Mouse (Mus musculus): ENCODE data around the gene Gm20518.

Gene Gm20518

DNA sequence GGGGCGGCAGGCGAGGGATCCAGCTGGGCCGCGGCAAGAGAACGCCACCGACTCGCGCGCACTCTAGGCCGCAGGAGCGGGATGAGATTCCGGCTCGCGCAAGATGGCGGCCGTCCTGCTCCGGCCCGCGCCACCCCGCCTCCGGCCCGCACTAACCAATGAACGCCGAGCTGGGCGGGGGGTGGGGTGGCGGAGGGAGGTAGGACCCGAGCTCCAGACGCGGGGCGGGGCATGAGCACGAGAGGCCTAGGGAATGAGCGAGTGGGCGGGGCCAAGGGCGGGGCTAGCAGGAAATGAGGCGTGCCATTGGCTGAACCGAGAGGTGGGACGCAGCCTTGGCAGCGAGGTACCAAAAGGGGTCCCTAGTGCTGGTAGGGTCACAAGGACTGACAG, at the start of gene Gm20518:
Gm20518 (minus strand) TSS at position 105 of the 393 bp plus-strand sequence.
- peak; percentile 87 for DNase-seq (ENCODE audit: extremely low spot score, low read depth, low spot score)

DNA sequence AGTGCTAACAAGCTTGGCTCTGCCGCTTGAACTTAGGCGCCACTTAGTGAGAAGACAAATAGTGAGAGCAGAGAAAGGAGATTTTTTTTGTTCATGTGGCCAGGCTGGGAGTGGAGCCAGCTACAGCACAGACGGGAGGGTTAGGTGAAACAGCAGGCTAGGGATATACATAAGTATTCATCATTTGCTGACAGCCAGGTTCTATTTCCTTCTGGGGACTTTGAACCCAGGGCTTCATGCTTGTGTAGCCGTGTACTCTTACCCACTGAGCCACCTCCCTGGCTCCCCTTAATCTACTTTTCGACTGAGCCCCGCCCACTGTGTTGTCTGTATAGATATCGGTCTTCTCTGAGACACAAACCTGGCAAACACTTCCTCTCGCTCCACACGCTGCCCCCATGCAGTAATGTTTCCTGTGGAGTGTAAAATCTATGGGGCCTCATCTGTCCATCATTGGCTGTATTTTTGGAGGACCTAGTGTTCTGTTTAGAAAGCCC, 47.8 kb upstream of the Gm20518 start:
- DNase-seq (ENCODE audit: extremely low spot score, low read depth, low spot score): no peak

DNA sequence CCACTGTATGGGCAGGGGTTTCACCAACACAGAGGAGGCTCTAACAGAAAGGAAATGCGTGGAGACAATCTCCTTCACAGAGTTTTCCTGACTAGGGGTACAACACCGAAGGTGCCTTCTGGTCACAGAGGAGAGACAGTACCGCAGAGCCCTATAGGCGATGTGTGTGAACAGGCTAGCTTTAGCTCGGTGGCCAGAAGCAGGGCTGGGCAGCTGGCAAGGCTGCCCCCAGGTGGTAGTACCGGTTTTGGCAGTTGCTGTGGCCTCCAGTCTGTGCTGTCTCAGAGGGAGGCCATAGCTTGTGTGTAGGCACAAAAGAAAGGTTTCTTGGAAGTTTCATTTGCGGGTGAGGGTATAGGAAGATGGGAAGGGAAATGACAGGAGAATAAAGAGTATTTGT, 47.4 kb upstream of the Gm20518 start:
- no peak for DNase-seq (ENCODE audit: extremely low spot score, low read depth, low spot score)

DNA sequence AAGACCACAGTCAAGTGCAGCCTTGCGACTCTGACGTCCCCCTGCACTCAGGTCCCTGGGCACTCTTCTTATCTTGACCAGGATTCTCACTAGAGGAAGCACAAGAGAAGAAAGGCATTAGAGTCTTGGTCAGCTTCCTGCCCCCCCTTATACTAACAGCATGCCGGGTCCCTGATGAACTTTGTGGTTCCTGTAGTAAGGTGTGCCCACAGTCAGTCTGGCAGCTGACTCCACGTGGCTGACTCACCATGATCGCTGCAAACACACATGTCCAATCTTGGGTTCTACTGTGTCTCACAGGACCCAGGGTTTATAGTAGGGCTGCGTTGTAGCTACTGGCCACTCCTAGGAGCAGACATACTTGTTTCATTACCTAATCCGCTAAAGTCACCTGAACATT, 46.7 kb upstream of the Gm20518 start:
- no peak for DNase-seq (ENCODE audit: extremely low spot score, low read depth, low spot score)

DNA sequence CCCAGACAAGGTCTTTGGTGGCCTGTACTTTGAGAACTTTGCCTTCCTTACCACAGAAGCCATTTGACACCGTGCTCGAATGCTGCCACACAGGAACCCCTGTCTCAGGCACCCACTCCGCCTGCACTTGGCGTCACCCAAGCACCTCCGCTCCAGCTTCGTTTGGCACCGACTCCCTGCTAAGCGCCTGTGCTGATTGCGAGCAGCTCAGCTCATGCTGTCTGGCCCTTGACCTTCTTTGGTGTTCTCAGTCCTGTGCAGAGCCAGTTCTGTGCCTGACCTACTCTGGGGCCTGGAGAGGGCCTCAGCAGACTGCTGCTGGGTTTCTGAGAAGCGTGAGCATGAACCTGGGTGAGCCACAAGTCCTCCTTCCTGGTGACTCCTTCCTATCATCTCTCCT, 45.3 kb upstream of the Gm20518 start:
- no peak for DNase-seq (ENCODE audit: extremely low spot score, low read depth, low spot score)

DNA sequence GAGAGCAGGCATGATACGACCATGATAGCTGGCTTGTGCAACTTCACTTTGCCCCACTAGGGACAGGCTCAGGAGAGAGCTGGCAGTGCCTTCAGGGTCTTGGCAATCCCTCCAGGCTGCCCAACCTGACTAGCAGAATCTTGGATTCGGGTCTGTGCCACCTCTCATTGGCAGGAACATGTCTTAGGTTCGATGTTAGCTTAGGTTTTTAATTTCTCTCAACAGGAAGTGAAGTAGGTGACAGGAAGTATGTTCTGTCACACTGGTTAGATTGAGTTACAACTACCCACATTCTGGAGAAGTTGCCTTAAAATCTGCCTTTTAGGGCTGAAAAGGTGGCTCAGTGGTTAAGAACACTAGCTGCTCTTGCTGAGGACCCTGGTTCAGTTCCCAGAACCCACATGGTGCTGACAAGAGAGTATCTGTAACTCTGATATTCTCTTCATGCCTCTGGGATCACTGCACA, 43.0 kb upstream of the Gm20518 start:
- DNase-seq (ENCODE audit: extremely low spot score, low read depth, low spot score): no peak

DNA sequence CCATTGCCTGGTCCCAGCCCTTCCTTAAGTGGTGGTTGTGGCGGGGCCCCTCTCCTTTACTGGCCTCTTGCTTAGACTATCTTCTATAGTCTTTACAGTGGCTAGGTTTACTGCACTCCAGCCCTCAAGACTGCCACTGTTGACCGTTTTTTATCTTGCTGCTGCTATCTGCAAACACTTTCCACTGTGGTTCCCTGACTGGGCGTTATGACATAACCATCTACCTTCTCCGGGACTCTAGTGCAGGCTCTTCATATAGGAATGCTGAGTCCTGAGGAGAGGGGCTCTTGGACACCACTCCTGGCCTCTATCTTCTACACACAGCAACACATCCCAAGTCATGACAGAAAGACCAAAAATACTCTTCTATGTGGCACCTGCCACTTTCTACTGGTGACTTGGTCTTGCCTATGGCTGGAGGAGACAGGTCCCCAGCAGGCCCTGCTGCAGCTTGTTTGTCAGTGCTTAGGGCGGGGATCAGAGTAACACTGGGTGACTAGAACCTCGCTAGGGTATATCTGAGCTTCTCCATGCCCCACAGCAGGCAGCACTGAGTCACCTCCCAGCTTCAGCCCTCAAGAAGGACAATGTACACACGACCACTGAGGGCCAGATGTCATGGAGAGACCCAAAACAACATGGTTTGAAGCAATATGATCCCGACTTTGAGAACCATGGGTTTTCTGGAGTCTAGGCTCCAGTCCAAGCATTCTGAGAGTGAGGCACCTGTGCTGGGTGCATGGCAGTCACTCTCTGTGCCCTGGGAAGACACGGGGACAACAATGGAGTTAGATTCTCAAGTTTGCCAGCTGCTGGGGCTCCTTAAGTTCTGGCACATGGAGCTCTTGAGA, 42.3 kb upstream of the Gm20518 start:
- no peak for DNase-seq (ENCODE audit: extremely low spot score, low read depth, low spot score)

DNA sequence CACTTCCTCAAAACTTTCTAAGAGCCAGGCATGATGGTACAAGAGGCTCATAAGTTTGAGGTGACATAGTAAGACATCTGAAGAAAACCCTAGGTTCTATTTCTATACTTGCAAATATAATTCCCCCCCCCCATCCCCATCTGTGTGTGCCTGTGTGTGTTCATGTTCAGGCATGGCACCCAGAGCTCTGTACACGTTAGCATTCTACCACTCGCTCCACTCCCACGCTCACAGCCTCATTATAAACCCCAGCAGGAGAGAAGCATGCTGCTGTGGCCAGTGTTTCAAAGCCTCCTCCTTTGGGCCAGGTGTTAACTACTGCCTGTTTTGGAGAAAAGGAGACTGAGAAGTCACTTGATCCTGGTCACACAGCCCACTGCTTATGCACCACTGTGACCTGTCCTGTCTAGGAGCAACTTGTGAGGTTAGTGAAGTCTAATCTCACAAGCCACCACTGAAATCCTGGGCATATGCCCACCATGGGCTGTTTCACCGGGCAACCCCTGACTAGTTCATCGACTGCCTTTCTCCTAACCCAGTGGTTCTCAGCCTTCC, 40.5 kb upstream of the Gm20518 start:
- no peak for DNase-seq (ENCODE audit: extremely low spot score, low read depth, low spot score)

DNA sequence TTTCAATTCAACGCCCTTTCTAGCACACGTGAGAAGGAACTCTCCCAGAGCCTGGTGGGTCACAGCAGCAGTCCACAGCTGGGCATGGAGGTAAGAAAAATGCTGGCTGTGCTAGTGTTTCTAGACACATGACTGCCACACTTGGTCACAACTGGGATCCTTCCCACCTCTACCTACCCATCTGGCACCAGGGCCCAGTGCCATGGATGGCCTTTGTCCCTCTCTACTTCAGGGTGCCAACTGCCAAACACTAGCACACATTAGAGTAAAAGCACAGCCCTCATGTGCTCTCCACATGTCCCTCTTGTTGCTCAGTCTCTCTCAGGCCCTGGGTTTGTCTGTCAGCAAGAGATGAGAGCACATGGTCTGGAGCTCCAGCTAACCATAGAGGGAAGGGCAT, 38.2 kb upstream of the Gm20518 start:
- DNase-seq (ENCODE audit: extremely low spot score, low read depth, low spot score): no peak

DNA sequence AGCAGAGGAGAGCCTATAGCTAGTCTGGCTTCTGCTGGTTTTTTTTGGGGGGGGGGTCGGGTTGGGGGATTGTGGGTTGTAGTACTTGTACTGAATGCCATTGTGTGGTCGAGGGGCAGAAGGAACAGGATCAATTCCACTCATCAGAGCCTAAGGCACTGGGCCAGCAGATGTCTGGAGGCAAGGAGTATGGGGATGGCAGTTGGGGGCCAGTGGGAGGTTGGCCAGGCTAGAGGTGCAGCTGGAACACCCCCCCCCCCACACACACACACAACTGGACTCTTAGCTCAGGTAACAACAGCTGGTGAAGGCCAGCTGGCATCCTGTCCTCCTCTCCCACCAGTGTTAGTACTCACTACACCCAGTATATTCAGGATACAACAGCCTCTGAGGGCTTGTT, 37.7 kb upstream of the Gm20518 start:
- DNase-seq (ENCODE audit: extremely low spot score, low read depth, low spot score): no peak

DNA sequence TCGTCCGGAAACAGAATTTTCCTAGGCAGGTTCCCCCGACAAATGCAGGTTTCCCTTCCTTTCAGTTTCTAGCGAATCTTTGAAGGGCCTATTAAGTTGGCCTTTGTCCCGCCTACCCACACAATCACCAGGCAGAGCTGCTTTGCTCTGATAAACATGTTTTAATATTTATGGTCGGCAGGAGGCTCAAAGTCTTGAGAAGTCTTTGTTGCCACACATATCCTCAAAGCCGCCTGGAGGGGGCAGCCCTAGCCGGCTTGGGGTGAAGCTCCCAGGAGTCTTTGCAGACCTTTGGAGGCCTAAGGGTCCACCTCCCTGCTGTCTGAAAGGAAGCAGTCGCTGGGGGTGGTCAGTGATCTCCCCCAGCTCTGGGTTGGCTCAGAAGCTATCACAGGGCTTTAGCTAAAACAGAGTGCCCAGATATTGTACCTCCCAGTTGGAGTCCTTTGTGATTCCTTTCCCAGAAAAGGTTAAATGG, 37.2 kb upstream of the Gm20518 start:
- peak; percentile 53 for DNase-seq (ENCODE audit: extremely low spot score, low read depth, low spot score)

DNA sequence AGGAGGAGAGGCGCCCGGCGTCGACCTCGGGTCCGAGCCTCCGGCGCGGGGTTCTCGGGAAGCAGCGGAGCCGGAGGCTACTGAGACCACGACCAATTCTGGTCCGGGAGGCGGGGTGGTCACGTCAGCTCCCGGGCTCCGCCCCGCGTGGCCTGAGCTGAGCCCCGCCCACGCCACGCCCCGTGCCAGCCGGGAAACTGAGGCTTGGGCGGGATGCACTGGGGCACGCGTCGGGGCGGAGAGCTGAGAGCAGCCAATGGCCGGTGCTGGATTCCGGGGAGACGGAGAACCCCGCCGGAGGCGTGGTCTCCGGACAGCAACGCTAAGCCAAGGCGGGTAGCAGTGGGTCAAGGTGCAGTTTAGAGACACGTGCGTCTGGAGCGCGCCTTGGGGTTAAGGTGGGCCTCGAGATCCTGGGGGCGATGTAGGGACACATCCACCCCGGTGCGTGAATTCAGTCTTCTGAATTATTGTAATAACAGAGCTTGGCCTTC, 36.7 kb upstream of the Gm20518 start, which contains the start of gene Slc25a1:
Slc25a1 (minus strand) TSS at position 133 of the 494 bp plus-strand sequence.
- peak; percentile 24 for DNase-seq (ENCODE audit: extremely low spot score, low read depth, low spot score)

DNA sequence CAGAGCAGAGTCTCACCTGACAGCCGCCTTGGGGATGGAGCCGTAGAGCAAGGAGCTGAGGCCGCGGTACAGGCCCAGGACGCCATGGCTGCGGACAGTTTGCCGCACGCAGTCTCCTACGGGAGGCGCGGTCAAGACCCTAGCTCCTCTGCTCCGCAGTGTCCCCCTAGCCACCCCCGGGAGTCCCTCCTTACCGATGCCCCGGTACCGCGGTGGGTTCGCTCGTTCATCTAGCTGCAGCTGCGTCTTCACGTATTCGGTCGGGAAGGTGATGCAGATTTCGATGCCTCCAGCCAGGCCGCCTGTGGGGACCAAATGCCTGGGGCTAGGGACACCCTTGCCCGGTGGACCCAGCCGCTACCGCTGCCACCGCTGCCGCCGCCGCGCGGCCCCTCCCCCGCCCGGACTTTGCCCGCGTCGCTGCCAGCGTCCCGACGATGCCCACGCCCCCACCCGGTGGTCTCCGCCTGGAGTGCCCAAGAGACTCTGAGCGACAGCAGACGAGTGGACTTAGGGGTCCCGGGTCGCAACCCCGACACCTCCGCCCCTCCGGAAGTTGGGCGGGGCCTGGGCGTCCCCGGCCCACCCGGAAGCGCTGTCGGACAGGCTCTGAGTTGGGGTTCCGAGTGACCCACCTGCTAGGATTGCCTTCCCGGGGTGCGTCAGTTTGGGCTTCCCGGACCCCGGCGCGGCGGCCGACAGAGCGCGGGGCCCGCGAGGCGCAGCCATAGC, 36.0 kb upstream of the Gm20518 start:
- DNase-seq (ENCODE audit: extremely low spot score, low read depth, low spot score): no peak

DNA sequence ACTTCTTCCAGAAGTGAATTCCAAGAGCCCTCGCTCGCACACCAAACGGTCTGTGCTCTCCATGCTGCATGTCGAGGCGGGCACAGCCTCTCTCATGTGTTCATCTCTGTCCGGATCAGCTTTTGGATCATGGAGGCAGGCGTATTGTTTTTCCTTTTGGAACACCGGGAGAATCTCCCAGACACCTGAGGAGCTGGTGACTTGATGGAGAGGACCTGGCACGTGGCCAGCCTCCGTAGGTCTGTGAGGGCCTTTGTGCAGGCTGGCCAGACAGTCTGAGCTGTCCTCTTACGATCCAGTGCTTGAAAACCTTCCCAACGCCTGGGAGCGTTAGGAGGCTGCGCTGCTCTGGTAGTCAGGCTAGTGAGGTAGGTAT, 30.7 kb upstream of the Gm20518 start:
- no peak for DNase-seq (ENCODE audit: extremely low spot score, low read depth, low spot score)

DNA sequence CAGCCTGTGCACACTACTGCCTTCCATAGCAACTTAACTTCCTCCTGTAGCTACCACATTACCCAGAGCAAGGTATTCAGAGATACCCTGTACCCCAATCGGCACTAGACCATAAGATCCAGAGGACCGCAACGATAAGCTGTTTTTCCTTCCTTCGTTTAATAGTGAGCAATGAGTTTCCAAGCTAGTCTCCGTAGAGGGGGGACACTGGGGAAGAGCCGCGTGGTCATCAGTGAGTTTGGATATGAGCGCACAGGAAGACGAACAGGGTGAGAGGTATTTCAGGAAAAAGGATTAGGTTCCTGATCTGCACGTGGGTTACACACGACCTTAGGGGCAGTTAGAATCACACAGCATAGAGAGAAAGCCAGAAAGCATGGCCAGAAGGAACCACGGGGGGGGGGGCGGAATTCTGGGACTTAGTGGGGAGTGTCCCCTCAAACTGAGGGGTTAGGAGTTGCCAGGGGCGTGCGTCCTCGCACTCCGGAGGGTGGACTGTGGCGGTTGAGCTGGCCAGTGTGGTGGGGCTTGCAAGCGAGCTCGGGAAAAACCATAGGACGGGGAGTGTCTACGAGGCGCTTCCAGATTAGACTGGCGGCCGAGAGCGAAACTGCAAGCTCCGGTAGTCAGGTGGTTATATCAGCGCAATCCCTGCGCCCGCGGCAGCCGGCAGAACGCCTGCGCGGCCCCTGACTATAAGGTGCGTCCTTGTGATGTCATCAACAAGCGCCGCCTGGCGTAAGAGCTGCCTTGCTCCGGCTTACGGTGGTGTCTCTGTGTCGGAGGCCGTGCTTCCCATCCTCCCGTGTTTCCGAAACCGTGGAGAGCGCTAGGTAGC, 30.1 kb upstream of the Gm20518 start:
- DNase-seq (ENCODE audit: extremely low spot score, low read depth, low spot score): peak; percentile 94

DNA sequence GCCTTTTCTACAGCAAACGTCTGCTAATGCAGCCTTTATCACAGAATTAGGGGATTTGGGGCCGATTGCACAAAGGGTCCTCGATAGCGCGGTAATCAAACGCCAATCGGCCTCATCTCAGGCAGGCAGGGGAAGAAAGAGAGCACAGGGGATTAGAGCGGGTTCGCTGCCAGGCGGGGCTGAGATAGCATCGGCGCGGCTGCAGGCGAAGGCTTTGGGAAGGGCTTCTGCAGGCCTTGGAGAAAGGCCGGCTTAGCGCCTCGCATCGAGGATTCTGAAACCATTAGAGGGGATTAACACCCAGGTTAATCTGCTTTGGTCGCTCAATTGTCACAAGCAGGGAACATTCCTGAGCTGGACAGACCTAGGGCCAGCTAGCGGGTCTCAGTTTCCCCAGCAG, 29.1 kb upstream of the Gm20518 start:
- no peak for DNase-seq (ENCODE audit: extremely low spot score, low read depth, low spot score)

DNA sequence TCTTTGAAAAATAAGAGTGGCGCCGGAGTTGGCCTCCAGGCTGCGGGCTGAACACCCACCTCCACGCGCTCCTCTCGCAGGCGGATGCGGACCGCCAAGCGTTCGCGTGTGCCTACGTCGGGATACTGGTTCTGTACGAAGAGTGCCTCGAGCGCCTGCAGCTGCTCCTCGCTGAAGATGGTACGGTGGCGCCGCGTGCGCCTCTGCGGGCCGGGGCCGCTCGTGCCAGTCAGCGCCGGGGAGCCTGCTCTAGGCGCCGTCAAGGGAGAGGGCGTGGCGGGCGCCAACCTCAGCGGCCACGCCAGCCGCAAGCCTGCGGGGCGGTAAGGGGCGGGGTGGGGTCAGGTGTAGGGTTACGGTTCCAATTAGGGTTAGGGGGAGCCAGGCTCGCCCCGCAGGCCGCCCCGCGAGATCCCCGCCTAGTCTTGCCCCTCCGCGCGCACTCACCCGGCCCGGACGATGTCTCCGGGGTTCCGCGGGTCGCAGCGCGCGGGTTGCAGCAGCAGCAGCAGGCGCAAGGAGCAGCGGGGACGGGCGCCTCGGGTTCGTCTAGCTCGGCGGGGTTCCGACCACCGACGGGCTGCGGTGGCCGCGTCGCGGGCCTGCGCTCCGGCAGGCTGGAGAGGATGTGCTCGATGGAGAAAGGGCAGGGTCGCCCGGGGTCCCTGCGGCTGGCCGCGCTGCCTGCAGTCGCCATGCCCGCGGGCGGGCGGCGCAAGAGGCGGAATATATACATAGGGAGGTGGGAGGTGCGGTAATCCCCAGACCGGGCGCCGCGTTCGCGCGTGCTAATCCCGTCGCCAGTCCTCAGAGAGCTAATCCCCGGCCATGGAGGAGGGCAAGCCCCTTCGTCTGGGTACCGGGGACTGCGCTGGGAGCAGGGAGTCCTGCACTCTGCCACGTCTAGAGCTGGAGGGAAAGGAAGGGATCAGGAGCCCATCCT, 23.1 kb upstream of the Gm20518 start, which contains the start of gene Gsc2:
Gsc2 (minus strand) TSS at position 753 of the 943 bp plus-strand sequence.
- DNase-seq (ENCODE audit: extremely low spot score, low read depth, low spot score): no peak

DNA sequence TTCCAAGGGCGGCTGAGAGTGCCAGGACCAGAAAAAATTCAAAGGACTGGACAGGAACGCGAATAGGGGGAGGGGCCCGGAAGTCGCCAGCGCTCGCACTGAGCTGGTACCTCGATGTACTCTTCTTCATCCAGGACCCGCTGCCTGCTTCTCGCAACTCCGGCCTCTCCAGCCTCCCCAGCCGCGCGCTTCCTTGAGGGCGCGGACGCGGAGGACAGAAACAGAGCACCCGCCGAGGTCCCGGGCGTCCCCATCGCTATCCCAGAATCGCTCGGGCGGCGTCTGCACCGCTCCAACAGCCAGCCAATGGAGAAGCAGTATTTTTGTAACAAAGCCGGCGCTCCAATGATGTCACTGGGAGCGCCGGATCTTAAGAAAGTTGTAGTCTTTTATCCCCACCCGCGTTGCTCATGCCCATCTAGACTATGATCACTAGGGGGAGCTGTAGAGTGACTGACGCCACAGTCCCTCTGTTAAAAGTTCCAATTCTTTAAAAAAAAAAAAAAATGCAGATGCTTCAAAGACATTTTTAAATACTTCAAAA, 19.7 kb upstream of the Gm20518 start, which contains the start of gene Ess2:
Ess2 (minus strand) TSS at position 297 of the 544 bp plus-strand sequence.
- DNase-seq (ENCODE audit: extremely low spot score, low read depth, low spot score): peak; percentile 96

DNA sequence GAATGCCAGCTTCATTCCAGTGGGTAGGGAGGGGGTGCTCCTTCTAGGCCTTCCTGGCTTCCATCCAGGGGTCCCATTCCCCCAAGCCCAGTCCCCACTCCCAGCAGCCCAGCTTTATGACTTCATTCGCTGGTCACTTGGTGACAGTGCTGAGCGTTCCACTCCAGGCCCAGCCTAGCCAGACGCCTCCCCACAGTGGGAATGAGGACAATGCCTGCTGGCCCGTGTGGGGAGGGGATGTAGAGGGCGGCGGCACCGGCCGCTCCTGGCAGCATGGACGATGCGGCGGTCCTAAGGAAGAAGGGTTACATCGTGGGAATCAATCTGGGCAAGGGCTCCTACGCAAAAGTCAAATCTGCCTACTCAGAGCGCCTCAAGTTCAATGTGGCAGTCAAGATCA, 7.0 kb upstream of the Gm20518 start, which contains the start of the genes Dgcr2 and Tssk2:
Dgcr2 (minus strand) TSS at position 101 of the 400 bp plus-strand sequence.
Tssk2 (plus strand) TSS at position 176 of the 400 bp plus-strand sequence.
- DNase-seq (ENCODE audit: extremely low spot score, low read depth, low spot score): no peak
